Mouse (Mus musculus) spleen, adult 2 months (tissue): ENCODE results near the gene Haao.

Source experiments
- CTCF ChIP-seq: fragments of 200-500 bp; IDR thresholded peaks from 2 replicates; pipeline ENCODE4 v1.5.1; 2011; ENCODE audit warnings: mild to moderate bottlenecking, inconsistent platforms; ENCODE audit not compliant: insufficient read depth, insufficient read length, insufficient replicate concordance; ENCODE audit errors: extremely low read depth
- POLR2A ChIP-seq: fragments of 200-500 bp; IDR thresholded peaks from 2 replicates; pipeline ENCODE4 v1.6.1; 2011; ENCODE audit warnings: low read depth, low read length, inconsistent platforms

GRCm38 (mm10) chr17:83782740-83783139, 65.0 kb downstream of the Haao start:
- TF ChIP-seq CTCF (no peak), POLR2A (no peak)
